Mouse (Mus musculus): ENCODE measurements around the gene Ell.

DNA sequence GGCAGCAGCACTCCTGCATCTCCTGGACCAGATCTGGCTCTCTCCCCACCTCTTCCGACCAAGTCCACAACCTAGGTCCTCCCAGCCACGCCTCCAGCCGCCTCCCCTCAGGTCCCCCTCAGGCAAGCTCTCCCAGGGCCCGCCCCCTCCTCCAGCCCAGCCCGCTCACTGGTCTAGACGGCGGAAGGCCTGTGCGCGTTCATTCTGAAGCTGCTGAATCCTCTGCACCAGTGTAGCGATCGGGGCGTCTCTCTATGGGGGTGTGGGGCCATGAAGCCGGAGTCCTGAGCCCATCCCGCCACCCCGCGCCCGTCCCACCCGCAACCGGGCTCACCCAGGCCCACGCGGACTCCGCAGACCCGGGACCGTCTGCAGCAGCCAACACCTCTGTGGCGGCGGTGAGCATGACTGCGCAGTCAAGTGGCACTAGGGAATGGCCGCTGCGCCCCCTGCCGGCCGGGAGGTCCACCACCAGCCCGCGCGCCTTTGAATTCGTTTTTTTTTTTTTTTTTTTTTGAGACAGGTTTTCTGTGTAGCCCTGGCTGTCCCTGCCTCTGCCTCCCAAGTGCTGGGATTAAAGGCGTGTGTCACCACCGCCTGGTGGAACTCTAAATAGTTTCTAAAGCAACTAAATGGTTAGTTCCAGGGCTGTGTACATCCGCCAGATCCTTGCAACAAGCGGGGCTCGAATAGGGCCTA is 32.8 kb upstream of the Ell start, which contains the start of gene Rex1bd:
- TF ChIP-seq CTCF (IDR thresholded peaks at IDR 0.05; ENCODE audit: control insufficient read depth, insufficient read depth, low read length) (peak; percentile 75), POLR2A (IDR thresholded peaks at IDR 0.05; ENCODE audit: borderline replicate concordance, control insufficient read depth, low read depth, low read length) (peak; percentile 63; the same call in 1 of the 2 replicates)

Measured in bone marrow, adult 2 months (tissue).